Mouse (Mus musculus) megakaryocyte progenitor cell, adult 5-6 weeks (primary cell): ENCODE data around the gene Stx16. TPM values are rescaled to one million over a fixed set of nuclear protein-coding genes. Genes with fewer than 3 reads are reported as not detected.

ENCODE experiments used
- ATAC-seq: replicated peaks from 2 replicates; pipeline ENCODE4 v1.8.0; 2016; ENCODE audit warnings: mild to moderate bottlenecking, moderate TSS enrichment, inconsistent platforms; ENCODE audit not compliant: poor library complexity
- total RNA-seq, 2 experiments: library from RNA; stranded (forward) in 1 of 2; stranded (reverse) in 1 of 2; fragments of 157-497, 149-512 nt in 1 of 2; fragments of 200-1000 nt in 1 of 2; gene quantifications; 2 replicates each; pipeline versions ENCODE4 v1.2.3 to v1.2.4; 2015 to 2017

Stx16 gene
- total RNA-seq, 2 experiments from 2014 or later = 19.8 to 29.2 TPM

- no peak for ATAC-seq
Measured at GRCm38 (mm10) chr2:174123731-174124130, 47.6 kb downstream of the Stx16 start.

- ATAC-seq = peak; percentile 62
Measured at GRCm38 (mm10) chr2:174126522-174127375, 50.6 kb downstream of the Stx16 start.

GRCm38 (mm10) chr2:174127376-174127713 lies 51.2 kb downstream of the Stx16 start:
- ATAC-seq = no peak

- no peak for ATAC-seq
Measured at GRCm38 (mm10) chr2:174128926-174129325, 52.8 kb downstream of the Stx16 start.

- no peak for ATAC-seq
Measured at GRCm38 (mm10) chr2:174130468-174131097, 54.5 kb downstream of the Stx16 start.

GRCm38 (mm10) chr2:174132413-174132969 lies 56.4 kb downstream of the Stx16 start:
- ATAC-seq = no peak

Other genes with a start within 250 kb of the Stx16 start
- gene Npepl1, start 34.0 kb downstream of the Stx16 start, total RNA-seq (2015) = 46.8 and 49.6 TPM in 2 replicates
- 28.2 and 31.7 TPM in 2 replicates for gene Npepl1, start 34.0 kb downstream of the Stx16 start, total RNA-seq (2017)
- 564 and 566 TPM in 2 replicates for gene Gnas, start 208.0 kb downstream of the Stx16 start, total RNA-seq (2015)
- gene Gnas, start 208.0 kb downstream of the Stx16 start, total RNA-seq (2017) = 218 and 221 TPM in 2 replicates